Mouse (Mus musculus) gastrocnemius, adult 2 months (tissue): Measurements from ENCODE around the gene St3gal3. TPM values are rescaled to one million over a fixed set of nuclear protein-coding genes. Genes with fewer than 3 reads are reported as not detected.

Experiments used
- DNase-seq: peaks from one replicate; pipeline ENCODE4 v3.0.0; 2022
- H3K27ac ChIP-seq: fragments of 200-600 bp; 2 replicates; pipeline ENCODE4 v1.8.1; 2022; ENCODE audit warnings: mild to moderate bottlenecking
- H3K4me3 ChIP-seq: fragments of 200-600 bp; 2 replicates; pipeline ENCODE4 v1.8.1; 2022; ENCODE audit warnings: mild to moderate bottlenecking, moderate library complexity
- CTCF ChIP-seq: fragments of 200-600 bp; IDR thresholded peaks from 2 replicates; pipeline ENCODE4 v1.8.1; 2022; ENCODE audit warnings: antibody characterized with exemption, mild to moderate bottlenecking, moderate library complexity
- intact Hi-C: fragments of 180-260 bp; cut with DNase I; formaldehyde crosslinking; loops from one replicate; pipeline ENCODE4 v1.15.1; 2025
- total RNA-seq, 2 experiments: library from RNA; stranded (reverse); gene quantifications; 2 replicates each; pipeline ENCODE4 v1.2.3; 2021

The St3gal3 gene
- total RNA-seq, 2 experiments from 2014 or later: 73.4 to 75.0 TPM

DNA sequence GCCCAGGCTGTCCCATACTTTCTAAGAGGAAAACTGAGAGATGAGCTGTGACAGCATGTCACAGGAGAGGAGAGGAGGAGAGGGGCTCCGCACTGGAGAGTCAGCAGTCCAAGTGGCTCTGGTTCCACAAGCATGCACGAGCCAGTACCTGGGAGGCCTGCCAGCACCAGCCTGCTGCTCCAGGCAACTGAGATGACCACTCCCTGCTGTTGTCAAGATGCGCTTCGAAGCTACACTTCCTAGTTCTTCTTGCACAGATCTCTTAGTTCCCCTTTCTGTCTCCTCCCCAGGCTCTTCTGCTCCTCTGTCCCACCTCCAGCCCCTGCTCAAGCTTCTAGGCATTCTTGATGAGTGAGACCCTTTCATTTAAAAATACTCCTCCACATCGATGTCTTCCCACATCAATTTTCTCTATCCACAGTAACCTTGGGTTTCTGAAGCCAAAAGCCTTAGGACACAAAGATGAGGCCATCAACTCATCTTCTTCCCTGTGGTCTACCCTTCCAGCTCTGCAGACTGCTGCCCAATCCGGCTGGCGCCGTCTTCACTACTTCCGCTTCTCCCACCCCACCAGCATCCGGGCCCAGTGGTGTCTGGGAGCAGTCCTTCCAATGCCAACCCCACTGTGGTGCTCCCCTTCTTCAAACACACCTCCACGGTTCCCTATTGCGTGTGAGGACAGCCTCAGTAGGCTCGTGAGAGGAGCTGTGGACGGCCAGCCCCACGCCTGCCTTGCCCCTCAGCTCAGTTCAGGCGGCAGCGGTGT is 17.5 kb upstream of the St3gal3 start:
- Histone ChIP-seq H3K27ac (peak overlapping the region; percentile 95), H3K4me3 (no peak overlapping the region)
- DNase-seq: peak; percentile 92
- no peak for TF ChIP-seq CTCF
- intact Hi-C loops: no loop called here

DNA sequence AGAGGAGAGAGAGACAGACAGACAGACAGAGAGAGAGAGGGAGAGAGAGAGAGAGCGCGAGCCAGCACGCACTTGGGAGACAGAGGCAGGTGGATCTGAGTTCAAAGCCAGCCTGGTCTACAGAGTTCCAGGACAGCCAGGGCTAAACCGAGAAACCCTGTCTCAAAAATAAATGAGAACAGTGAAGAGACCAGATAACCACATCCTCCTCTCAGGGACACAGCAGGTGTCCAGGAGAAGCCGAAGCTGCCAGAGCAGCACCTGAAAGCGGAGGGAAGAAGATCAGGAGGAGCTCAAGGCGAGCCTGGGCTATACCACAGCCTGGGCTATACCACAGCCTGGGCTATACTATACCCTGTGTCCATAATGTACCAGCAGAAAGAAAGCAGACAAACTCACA is 16.1 kb upstream of the St3gal3 start:
- intact Hi-C loops: loop anchor here (1.0 kb wide), 1 partner anchor 238 kb away; no protein-coding TSS in a partner anchor
- peak overlapping the region; percentile 13; the same call in 1 of the 2 replicates for H3K4me3 ChIP-seq
- TF ChIP-seq CTCF: no peak
- DNase-seq: no peak
- H3K27ac ChIP-seq: peak overlapping the region; percentile 95

- H3K4me3 ChIP-seq: peak overlapping the region; percentile 36
- DNase-seq: peak; percentile 80
- H3K27ac ChIP-seq: peak overlapping the region; percentile 95
- intact Hi-C loops: loop anchor here (1.0 kb wide), 1 partner anchor 237 kb away; no protein-coding TSS in a partner anchor
- no peak for TF ChIP-seq CTCF
Observed at GRCm38 (mm10) chr4:118149956-118150680, 15.4 kb upstream of the St3gal3 start.

DNA sequence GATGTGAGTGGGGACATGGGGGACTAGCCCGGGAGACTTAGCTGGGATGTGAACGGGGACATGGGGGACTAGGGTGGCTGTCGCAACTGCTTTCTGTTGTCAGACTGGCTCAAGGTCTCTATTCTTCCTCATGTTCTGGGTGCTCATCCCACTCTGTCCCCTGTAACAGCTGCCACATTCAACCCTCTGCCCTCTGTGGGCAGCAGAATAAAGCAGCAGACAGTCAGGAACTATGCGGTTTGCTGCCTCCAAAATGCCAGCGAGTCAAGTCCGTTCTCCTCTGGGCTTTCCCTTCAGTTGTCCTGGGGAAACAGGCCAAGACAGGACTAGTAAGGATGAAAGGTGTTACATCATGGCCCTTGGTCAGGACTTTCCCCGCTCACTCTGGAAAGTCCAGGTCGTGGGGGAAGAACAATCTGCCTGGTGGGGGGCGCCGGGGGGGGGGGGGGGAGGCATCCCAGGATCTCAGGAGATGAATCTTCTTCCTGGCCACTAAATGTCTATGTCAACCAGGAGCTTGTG is 14.4 kb upstream of the St3gal3 start:
- Histone ChIP-seq H3K27ac (peak overlapping the region; percentile 95), H3K4me3 (peak overlapping the region; percentile 46)
- DNase-seq: no peak
- intact Hi-C loops: no loop called here
- no peak for TF ChIP-seq CTCF

- DNase-seq: no peak
- TF ChIP-seq CTCF: no peak
- Histone ChIP-seq H3K27ac (peak overlapping the region; percentile 95), H3K4me3 (peak overlapping the region; percentile 46)
- intact Hi-C loops: no loop called here
Observed at GRCm38 (mm10) chr4:118148317-118148687, 13.6 kb upstream of the St3gal3 start.

GRCm38 (mm10) chr4:118147547-118148316 is 13.0 kb upstream of the St3gal3 start:
- intact Hi-C loops: no loop called here
- peak overlapping the region; percentile 95 for H3K27ac ChIP-seq

DNA sequence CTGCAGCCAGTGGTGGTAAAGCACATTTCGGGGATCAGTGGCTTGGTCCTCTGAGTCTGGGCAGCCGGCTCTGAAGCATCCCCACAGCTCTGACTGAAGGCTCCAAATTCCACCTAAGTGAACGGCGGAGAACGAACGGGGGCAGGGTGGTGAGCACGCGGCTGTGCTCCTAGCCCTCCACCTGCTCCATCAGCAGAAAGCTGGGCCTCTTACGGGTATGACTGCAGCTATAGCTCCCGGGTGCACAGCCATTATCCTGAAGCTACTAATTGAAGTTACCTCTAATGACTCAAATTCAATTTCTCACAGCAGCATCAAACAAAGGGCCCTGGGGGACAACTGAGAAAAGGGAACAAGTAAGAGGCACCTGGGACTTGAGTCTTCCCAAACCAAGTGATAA is 12.4 kb upstream of the St3gal3 start:
- H3K4me3 ChIP-seq: peak overlapping the region; percentile 45
- intact Hi-C loops: no loop called here

More at GRCm38 (mm10) chr4:118147547-118148316, 13.0 kb upstream of the St3gal3 start:
- DNase-seq: peak; percentile 92
- peak; percentile 27; the same call in 1 of the 2 replicates for TF ChIP-seq CTCF
- peak overlapping the region; percentile 46 for H3K4me3 ChIP-seq

DNA sequence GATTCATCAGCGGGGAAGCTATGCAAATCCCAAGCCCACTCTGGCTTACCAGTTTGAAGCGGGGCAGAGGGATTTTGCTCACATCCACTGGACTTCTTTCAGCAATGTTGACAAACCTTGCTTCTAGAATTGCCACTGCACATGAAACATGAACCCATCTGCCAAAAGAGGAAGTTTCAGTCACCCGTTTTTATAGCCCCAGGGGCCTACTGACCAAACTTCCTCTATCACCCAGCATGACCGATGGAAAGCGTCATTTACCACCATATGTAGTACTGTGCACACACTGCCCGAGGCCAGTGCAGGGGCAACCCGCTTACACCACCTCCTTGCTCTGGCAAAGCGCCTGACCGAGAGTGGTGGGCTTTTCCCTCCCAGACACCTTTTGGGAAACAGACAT is 9.6 kb upstream of the St3gal3 start:
- Histone ChIP-seq H3K4me3 (peak overlapping the region; percentile 0; the same call in 1 of the 2 replicates), H3K27ac (peak overlapping the region; percentile 95)
- DNase-seq: no peak
- intact Hi-C loops: no loop called here
- no peak for TF ChIP-seq CTCF

More for the DNA sequence above, 12.4 kb upstream of the St3gal3 start:
- peak overlapping the region; percentile 95 for H3K27ac ChIP-seq
- no peak for TF ChIP-seq CTCF
- DNase-seq: no peak

DNA sequence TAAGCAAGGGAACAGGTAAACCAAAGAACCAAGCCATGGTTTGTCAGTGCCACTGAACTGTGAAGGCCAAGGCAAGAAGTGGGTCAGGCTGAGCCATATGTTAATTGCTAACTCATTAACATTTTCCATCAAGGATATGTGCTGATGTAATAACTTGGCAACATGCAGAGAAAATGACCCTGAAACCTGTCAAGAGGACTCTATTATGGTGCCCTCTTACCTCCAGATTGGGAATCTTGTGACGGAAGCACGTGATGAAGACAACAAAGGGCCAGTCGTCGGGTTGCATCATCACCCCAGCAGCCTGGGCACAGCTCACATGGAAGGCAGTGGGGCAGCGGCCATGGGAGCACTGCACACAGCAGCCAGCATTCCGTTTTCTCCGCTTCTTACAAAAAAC is 9.0 kb upstream of the St3gal3 start:
- peak overlapping the region; percentile 95 for H3K27ac ChIP-seq
- no peak for TF ChIP-seq CTCF
- H3K4me3 ChIP-seq: peak overlapping the region; percentile 0; the same call in 1 of the 2 replicates
- no peak for DNase-seq
- intact Hi-C loops: no loop called here

GRCm38 (mm10) chr4:118141511-118141910 is 6.8 kb upstream of the St3gal3 start:
- no peak for TF ChIP-seq CTCF
- peak; percentile 85 for DNase-seq
- H3K4me3 ChIP-seq: no peak overlapping the region
- peak overlapping the region; percentile 81 for H3K27ac ChIP-seq
- intact Hi-C loops: no loop called here

- DNase-seq: peak; percentile 79
Observed at GRCm38 (mm10) chr4:118138891-118139290, 4.2 kb upstream of the St3gal3 start.

GRCm38 (mm10) chr4:118137857-118138256 is 3.1 kb upstream of the St3gal3 start:
- intact Hi-C loops: no loop called here
- no peak overlapping the region for H3K4me3 ChIP-seq
- DNase-seq: no peak
- no peak for TF ChIP-seq CTCF
- H3K27ac ChIP-seq: no peak overlapping the region; the same call in 1 of the 2 replicates

More at GRCm38 (mm10) chr4:118138891-118139290, 4.2 kb upstream of the St3gal3 start:
- no peak; the same call in 1 of the 2 replicates for TF ChIP-seq CTCF
- Histone ChIP-seq H3K4me3 (no peak overlapping the region), H3K27ac (peak overlapping the region; percentile 70)
- intact Hi-C loops: no loop called here
